Mouse (Mus musculus): Measurements from ENCODE around the gene Slc35f6.

GRCm38 (mm10) chr5:30620567-30620966, 27.2 kb upstream of the Slc35f6 start:
- no peak for TF ChIP-seq ZNF384 (IDR thresholded peaks at IDR 0.05; ENCODE audit: low read depth, low read length)
- no peak for TF ChIP-seq HCFC1 (IDR thresholded peaks at IDR 0.05; ENCODE audit: borderline replicate concordance, insufficient read depth, low read length)
- TF ChIP-seq MAFK (IDR thresholded peaks at IDR 0.05; ENCODE audit: insufficient read depth, low read depth, low read length), result no peak
- TF ChIP-seq ZC3H11A (IDR thresholded peaks at IDR 0.05; ENCODE audit: borderline replicate concordance, low read depth, low read length), result no peak

Data from ES-E14 (cell line).